Mouse (Mus musculus) heart, adult 2 months (tissue): ENCODE data around the gene Mettl8.

Experiments
- CTCF ChIP-seq: fragments of 200-600 bp; IDR thresholded peaks from 2 replicates; pipeline ENCODE4 v1.8.1; 2022; ENCODE audit warnings: antibody characterized with exemption, mild to moderate bottlenecking, moderate library complexity
- EP300 ChIP-seq: fragments of 200-500 bp; IDR thresholded peaks from 2 replicates; pipeline ENCODE4 v1.6.1; 2011; ENCODE audit warnings: low read depth, low read length, control low read depth; ENCODE audit not compliant: insufficient read depth
- POLR2A ChIP-seq: fragments of 200-500 bp; IDR thresholded peaks from 2 replicates; pipeline ENCODE4 v1.6.1; 2011; ENCODE audit warnings: mild to moderate bottlenecking, low read depth, low read length, control low read depth; ENCODE audit not compliant: insufficient read depth

DNA sequence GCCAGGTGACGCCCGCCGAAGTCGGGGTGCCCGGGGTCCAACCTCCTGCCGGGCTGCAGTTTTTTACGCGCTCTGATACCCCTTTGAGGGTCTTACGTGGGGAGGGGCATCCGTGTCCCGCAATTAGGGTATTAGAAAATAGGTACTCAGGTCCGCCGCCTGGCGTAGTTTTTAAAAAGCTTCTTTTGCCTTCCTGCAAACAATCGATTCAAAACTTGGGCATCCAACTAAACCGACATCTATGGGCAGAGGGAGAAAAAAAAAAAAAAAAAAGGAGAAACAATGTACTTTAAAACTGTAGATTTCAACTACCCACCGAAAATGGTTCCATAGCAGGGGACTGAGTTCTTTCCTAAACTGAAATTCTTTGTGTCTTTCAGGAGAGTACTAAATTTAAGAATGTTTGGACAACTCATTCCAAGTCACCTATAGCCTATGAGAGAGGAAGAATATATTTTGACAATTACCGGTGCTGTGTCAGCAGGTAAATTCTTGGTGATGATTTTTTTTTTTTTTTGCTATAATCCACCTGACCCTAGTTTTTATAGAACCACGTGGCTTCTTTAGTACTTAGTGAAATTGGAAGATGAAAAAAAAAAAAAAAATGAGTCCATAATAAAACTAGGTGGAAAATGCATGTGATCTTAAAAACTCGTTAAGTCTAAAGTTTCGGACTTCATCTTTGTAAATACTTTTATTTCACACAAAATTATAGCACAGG is 892 bp upstream of the Mettl8 start:
- no peak for TF ChIP-seq EP300
- TF ChIP-seq CTCF: peak; percentile 36
- no peak for TF ChIP-seq POLR2A
